Mouse (Mus musculus) testis, adult 2 months (tissue): Measurements from ENCODE around the gene Bmpr1b. TPM values are rescaled to one million over a fixed set of nuclear protein-coding genes. Genes with fewer than 3 reads are reported as not detected.

Experiments used
- H3K27ac ChIP-seq: fragments of 200-500 bp; 2 replicates; pipeline ENCODE4 v1.5.1; 2012; ENCODE audit warnings: low read depth, low read length; ENCODE audit not compliant: control insufficient read depth, insufficient read depth
- H3K27me3 ChIP-seq: fragments of 200-500 bp; 2 replicates; pipeline ENCODE4 v1.6.1; 2012; ENCODE audit warnings: mild to moderate bottlenecking, low read length, moderate library complexity; ENCODE audit not compliant: control insufficient read depth, insufficient read depth
- H3K36me3 ChIP-seq: fragments of 200-500 bp; 2 replicates; pipeline ENCODE4 v1.6.1; 2012; ENCODE audit warnings: mild to moderate bottlenecking, low read length; ENCODE audit not compliant: control insufficient read depth, insufficient read depth
- H3K4me1 ChIP-seq: fragments of 200-500 bp; 2 replicates; pipeline ENCODE4 v1.6.1; 2012; ENCODE audit warnings: low read length; ENCODE audit not compliant: control insufficient read depth, insufficient read depth
- H3K4me3 ChIP-seq: fragments of 200-500 bp; 2 replicates; pipeline ENCODE4 v1.5.1; 2012; ENCODE audit warnings: low read depth, mild to moderate bottlenecking, low read length, moderate library complexity, mixed read lengths; ENCODE audit not compliant: control insufficient read depth
- CTCF ChIP-seq: fragments of 200-500 bp; IDR thresholded peaks from 2 replicates; pipeline ENCODE4 v1.5.1; 2012; ENCODE audit warnings: low read depth, mild to moderate bottlenecking, inconsistent platforms, low read length, moderate library complexity; ENCODE audit not compliant: control insufficient read depth, insufficient read depth, insufficient replicate concordance
- POLR2A ChIP-seq: fragments of 200-500 bp; IDR thresholded peaks from 2 replicates; pipeline ENCODE4 v1.6.1; 2012; ENCODE audit warnings: low read depth, mild to moderate bottlenecking, inconsistent platforms, low read length, moderate library complexity; ENCODE audit not compliant: control insufficient read depth
- polyA plus RNA-seq: library from polyadenylated mRNA; depleted of rRNA; stranded (reverse); fragments of >200 nt; gene quantifications from 2 replicates; pipeline ENCODE4 v1.2.3, GENCODE M21; 2012

The Bmpr1b gene
- polyA plus RNA-seq, 1 experiment = 0.10 TPM

DNA sequence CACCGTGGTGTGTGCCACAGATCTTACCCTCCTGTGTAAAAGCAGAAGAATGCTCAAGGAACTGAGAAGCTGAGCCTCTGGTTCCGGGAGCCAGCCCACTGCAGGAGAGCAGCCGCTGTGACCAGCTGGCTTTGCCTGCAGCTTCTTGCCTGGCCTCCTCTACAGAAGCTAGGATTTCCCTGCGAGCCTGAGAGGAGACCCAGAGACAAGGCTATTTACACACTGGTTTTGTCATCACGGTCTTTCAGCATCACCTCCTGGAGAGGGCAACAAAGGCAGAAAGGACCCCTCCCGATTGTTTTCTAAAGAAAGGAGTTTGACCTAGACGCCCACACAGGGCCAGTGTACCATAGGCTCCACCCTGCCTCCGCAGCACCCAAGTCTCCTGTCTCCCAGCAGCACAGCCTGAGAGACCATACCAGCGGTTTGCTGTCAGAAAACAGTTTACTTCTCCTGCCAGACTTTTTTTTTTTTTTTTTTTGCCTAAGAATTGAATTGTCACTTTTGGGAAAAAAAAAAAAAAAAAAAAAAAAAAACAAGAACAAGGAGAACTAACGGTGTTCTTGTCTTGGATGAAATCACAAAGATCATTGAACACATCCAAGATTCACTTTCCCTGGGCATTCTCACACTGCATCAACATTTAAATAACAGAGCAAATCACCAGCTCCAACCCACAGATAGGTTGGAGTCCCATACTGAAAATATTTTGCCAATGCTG is 237.7 kb downstream of the Bmpr1b start:
- Histone ChIP-seq H3K36me3 (no peaks in the 10 kb centered on the region), H3K27ac (no peak overlapping the region), H3K27me3 (no peaks in the 10 kb centered on the region), H3K4me1 (no peaks in the 10 kb centered on the region), H3K4me3 (no peak overlapping the region)
- TF ChIP-seq POLR2A = no peak
- no peak for TF ChIP-seq CTCF

DNA sequence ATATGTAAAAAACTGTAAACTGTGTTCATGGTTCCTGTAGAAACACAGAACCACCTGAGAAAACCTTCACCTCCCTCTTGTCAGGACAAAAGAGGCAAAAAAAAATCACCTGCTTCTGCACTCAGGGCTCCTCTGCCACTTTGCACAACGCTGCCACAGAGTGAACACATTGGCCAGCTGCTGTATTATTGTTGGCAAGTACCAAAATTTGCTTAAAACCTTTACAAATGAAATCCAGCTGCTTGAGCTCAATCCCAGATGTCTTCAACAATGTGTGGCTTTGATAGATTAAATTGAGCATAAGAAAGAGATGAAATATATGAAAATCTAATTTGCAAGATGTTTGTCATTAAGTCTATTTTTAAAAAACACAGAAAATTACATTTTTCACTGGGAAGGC is 245.8 kb downstream of the Bmpr1b start:
- Histone ChIP-seq H3K27ac (no peak overlapping the region), H3K36me3 (no peaks in the 10 kb centered on the region), H3K4me1 (no peaks in the 10 kb centered on the region), H3K27me3 (no peaks in the 10 kb centered on the region), H3K4me3 (no peak overlapping the region)
- TF ChIP-seq POLR2A (no peak), CTCF (no peak)

DNA sequence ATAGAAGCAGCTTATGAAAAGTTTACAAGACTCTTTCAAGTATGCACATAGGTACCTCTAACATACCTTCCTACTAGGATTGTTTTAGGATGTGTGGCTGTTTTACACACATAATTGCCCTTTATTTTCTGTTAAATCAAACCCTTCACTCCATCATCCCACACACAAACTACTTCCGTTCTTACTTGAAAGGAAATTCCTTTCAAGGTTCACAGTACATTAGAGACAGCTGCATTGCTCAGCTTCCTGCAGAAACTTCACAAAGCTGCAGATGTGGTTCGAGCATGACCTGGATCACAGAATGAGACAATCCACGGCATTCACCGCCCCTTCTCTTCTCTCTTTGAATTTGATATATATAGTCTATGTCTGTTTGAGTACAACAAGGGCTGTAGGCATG is 248.1 kb downstream of the Bmpr1b start:
- TF ChIP-seq POLR2A = no peak
- no peak for TF ChIP-seq CTCF
- Histone ChIP-seq H3K27ac (no peak overlapping the region), H3K4me1 (no peaks in the 10 kb centered on the region)

DNA sequence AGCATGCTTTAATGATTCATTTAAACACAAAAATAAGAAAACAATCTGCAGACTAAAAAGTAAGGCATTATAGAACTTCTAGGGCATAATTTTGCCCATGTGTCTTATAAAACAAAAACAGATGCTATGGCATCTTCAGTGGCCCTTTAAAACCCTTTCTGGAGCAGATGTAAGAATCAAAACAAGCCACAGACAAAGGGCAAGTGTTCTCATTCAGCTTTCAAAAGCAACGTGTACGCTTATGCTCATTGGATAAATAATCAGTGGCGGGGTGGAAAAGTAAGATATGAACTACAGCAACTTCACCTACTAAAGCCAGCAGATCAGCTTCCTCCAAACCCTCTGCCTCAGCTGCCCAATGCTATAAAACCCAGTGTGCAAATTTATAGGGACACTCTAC is 249.6 kb downstream of the Bmpr1b start:
- H3K27me3 ChIP-seq = no peaks in the 10 kb centered on the region
- H3K27ac ChIP-seq = no peak overlapping the region
- TF ChIP-seq CTCF (no peak), POLR2A (no peak)

More for the DNA sequence above, 248.1 kb downstream of the Bmpr1b start:
- H3K4me3 ChIP-seq = no peak overlapping the region
- no peaks in the 10 kb centered on the region for H3K36me3 ChIP-seq
- H3K27me3 ChIP-seq = no peaks in the 10 kb centered on the region

DNA sequence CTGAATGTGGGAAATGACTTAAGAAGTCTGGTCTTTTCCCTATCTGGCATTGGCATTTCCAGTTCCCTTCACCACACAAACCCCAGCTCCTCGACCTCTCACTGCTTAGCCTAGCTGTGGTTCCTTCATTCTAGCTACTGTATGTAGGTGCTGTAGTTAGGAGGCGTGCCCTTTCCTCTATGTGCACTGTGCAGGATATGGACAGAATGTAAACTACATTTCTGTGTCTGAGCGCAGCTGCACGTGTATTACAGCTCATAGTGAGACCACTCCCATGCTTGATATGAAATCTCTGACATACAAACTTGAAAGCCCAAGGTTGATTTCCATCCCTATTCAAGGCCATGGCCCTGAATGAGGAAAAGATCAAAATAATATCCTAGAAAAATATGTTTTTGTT is 252.1 kb downstream of the Bmpr1b start:
- no peaks in the 10 kb centered on the region for H3K4me1 ChIP-seq
- no peak overlapping the region for H3K4me3 ChIP-seq
- no peak overlapping the region for H3K27ac ChIP-seq
- H3K36me3 ChIP-seq = no peaks in the 10 kb centered on the region
- no peaks in the 10 kb centered on the region for H3K27me3 ChIP-seq
- no peak for TF ChIP-seq POLR2A
- no peak for TF ChIP-seq CTCF

More for the DNA sequence above, 249.6 kb downstream of the Bmpr1b start:
- H3K4me1 ChIP-seq = no peaks in the 10 kb centered on the region
- H3K36me3 ChIP-seq = no peaks in the 10 kb centered on the region
- no peak overlapping the region for H3K4me3 ChIP-seq

DNA sequence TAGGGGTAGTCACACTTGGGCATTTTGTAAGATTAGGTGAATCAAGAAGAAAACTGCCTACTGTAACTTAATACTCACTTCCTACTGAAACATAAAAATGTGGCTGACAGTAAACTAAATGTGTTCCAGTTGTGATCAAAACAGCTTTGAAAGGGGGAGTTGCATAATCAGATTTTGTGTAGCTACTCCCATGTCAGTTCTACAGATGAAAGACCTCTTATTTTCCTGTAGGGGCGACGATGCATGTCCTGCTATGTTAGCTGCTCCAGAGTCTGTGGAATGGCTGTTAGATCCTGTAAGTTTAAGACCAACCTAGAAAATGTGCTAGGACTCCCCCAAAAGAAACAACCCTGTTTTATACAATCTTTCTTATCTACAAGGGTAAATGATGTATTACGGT is 253.2 kb downstream of the Bmpr1b start:
- no peaks in the 10 kb centered on the region for H3K4me1 ChIP-seq
- TF ChIP-seq CTCF (no peak), POLR2A (no peak)
- H3K27ac ChIP-seq = no peak overlapping the region
- no peaks in the 10 kb centered on the region for H3K36me3 ChIP-seq
- no peak overlapping the region for H3K4me3 ChIP-seq
- H3K27me3 ChIP-seq = no peaks in the 10 kb centered on the region

DNA sequence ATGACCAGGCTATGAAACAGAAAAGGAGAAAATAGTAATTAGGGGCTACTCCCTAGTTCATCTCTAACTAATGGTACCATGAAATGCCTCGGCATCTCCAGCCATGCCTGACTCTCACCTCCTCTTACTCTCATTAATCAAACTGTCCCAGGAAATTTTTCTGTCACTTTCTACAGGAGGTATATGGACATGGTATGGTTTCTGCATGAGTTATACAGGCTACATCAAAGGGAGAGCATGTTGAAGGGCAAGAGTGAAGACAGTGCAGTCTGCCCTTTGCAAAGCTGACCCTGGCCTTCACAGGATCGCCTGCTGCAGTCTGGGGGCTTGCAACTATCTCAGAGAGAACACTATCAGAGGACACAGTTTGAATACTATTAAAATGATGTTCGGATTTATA is 254.6 kb downstream of the Bmpr1b start:
- H3K36me3 ChIP-seq = no peaks in the 10 kb centered on the region
- no peaks in the 10 kb centered on the region for H3K27me3 ChIP-seq
- no peaks in the 10 kb centered on the region for H3K4me1 ChIP-seq
- TF ChIP-seq CTCF (no peak), POLR2A (no peak)
- H3K27ac ChIP-seq = no peak overlapping the region
- no peak overlapping the region for H3K4me3 ChIP-seq

DNA sequence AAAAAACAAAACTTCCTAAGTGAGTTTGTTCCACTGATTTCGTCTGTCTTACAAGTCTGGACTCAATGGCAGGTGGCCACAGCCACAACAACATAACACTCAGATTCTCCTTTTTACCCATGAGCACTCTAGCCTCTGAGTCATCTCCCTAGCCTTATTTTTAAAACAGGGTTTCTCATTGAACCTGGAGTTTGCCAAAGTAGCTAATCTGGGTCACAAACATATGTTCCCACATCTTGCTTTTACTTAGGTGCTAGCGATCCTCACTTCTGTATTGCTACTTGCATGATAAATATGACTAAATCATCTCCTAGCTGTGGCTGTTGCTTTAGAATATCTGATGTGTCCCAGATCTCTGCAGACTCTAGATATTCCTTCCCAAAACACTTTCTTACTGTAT is 260.1 kb downstream of the Bmpr1b start:
- TF ChIP-seq POLR2A (no peak), CTCF (no peak)
- Histone ChIP-seq H3K36me3 (no peaks in the 10 kb centered on the region), H3K27me3 (no peaks in the 10 kb centered on the region), H3K27ac (no peak overlapping the region), H3K4me1 (no peaks in the 10 kb centered on the region), H3K4me3 (no peak overlapping the region)
